Mouse (Mus musculus): ENCODE measurements around the gene Psmd13.

GRCm38 (mm10) chr7:140835758-140836087 is 46.0 kb upstream of the Psmd13 start:
- TF ChIP-seq CTCF (IDR thresholded peaks at IDR 0.05; ENCODE audit: low read depth, low read length): no peak
- no peak for TF ChIP-seq EP300 (IDR thresholded peaks at IDR 0.05; ENCODE audit: insufficient read depth, low read depth, low read length)
